Mouse (Mus musculus): ENCODE data around the gene Meox1. TPM values are rescaled to one million over a fixed set of nuclear protein-coding genes. Genes with fewer than 3 reads are reported as not detected.

The Meox1 gene
- total RNA-seq, 2 experiments from 2014 or later = 7.1 to 7.8 TPM

DNA sequence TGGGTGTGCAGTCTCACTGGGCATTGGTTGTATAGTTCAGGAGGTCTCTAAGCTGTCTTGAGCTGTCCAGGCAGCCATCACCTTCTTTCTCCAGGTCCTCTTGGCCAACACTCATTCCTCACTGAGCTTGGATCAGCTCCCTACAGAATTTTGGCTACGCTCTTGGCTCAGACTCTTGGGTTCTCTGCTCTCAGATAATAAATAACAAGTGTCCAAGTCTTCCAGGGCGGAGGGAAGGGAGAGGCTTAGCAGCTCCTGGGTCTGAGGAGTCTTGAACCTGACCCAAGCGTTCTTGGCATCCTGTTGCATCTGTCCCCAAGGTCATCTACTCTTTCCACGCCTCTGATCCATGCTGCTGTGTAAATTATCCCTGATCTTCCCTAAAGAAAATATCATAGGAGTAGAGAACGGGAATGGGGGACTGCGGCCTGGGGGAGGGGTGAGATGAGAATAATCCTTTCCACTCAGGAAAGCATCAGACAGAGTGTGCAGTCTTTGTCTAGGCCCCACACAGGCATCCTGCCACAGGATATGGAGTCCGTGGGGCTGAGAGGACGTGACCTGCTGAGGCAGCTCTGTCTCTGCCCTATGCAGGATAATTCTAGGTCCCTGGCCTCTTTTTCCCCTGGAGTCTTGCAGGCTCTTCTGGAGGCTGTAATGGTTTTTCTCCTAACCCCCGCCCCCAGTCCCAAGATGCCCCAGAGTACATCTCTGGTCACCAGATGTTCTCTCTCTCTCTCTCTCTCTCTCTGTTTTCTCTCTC lies 38.0 kb downstream of the Meox1 start:
- DNase-seq (ENCODE audit: low spot score in 2 of 2) = no peak

DNA sequence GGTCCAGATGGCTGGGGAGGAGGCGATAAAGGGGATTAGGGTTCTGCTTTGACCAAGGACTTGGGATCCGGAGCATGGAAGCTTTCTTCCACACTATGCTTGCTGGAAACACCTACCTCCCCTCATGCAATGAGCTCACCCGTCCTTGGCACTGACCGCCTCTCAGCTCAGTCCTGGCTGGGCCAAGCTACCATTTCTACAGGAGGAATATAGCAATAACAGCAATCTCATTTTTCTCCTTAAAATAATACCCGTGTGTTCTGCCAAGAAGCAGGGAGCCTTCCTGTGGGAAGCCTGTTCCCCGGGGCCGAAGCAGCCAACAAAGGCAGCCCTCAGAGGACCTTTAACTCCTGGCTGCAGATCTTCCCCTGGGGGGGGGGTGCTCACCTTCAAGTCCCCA lies 43.1 kb downstream of the Meox1 start:
- DNase-seq (ENCODE audit: low spot score in 2 of 2) = no peak

GRCm38 (mm10) chr11:101849286-101849685 lies 44.9 kb downstream of the Meox1 start:
- DNase-seq (ENCODE audit: low spot score in 2 of 2) = no peak

DNA sequence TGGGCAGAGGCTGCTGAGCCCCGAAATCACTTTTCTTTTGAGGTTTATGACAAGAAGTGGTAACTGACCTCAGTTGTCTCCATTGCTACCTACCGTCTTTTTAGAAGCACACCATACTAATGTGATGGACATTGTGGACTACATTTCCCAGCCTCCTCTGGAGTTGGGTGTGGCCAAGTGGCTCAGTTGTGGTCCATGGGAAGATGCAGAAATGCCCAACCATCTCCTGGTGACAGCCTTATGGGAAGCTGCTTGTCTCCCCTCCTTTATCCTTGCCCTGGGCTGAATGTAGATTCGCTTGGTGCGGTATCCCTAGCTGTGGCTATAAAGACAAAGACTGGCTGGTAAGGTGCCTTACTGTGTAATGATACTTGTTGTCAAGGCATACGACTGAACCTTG lies 46.7 kb downstream of the Meox1 start:
- DNase-seq (ENCODE audit: low spot score in 2 of 2) = no peak

GRCm38 (mm10) chr11:101842773-101843163 lies 51.4 kb downstream of the Meox1 start:
- no peak for DNase-seq (ENCODE audit: low spot score in 2 of 2)

- DNase-seq (ENCODE audit: low spot score in 2 of 2) = no peak
Measured at GRCm38 (mm10) chr11:101841998-101842772, 52.0 kb downstream of the Meox1 start.

DNA sequence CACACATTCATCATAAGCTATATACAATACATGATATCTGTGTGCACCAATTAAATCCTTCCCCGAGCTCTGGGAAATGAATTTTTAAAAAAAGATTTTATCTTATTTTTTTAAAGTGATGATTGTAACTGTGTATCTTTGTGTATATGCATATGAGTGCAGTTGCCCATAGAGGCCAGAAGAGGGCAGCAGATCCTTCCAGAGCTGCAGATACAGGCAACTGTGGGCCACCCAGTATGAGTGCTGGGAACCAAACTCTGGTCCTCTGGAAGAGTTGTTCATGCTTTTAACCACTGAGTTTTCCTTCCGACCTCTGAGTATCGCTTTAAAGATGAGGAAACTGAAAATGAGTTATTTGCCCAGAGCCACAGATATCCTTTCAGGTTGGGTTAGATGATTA lies 53.8 kb downstream of the Meox1 start:
- DNase-seq (ENCODE audit: low spot score in 2 of 2) = no peak

DNA sequence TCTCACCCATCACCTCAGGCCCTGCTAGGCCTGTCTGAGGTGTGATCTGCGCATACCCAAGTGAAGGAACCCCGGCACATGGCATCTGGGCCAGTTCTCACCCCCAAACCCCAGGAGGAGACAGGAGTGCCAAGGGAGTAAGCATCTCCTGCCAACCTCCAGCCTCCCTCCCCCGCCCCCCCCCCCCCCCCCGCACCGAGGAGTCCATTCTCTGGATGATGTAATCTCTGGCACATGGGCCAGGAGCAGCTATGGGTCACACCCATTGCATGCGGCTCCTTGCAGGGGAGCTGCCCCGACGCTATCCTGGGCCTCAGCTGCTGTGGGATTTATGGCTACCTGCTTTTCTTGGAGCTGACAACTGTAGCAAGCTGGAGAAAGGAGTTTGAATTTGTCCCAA lies 54.7 kb downstream of the Meox1 start:
- no peak for DNase-seq (ENCODE audit: low spot score in 2 of 2)

GRCm38 (mm10) chr11:101832001-101832400 lies 62.2 kb downstream of the Meox1 start:
- DNase-seq (ENCODE audit: low spot score in 2 of 2) = no peak

DNA sequence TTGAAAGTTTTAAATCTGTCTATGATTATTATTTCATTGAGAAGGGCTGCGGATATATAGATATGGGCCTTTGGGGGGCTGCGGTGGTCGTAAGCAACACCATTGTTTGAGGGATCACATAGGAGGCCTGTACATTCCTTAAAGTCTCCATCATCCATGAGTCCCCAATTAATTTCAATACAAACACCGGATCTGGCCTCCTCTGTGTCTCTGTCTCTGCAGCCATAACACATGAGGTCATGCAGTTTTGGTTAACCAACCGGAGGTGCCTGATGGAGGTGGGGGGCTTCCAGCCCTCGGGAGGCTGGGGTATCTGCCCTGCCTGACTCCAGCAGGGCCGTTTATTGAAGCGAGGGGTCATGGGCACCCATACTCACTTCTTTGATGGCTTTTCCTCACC lies 63.6 kb downstream of the Meox1 start:
- DNase-seq (ENCODE audit: low spot score in 2 of 2) = no peak

DNA sequence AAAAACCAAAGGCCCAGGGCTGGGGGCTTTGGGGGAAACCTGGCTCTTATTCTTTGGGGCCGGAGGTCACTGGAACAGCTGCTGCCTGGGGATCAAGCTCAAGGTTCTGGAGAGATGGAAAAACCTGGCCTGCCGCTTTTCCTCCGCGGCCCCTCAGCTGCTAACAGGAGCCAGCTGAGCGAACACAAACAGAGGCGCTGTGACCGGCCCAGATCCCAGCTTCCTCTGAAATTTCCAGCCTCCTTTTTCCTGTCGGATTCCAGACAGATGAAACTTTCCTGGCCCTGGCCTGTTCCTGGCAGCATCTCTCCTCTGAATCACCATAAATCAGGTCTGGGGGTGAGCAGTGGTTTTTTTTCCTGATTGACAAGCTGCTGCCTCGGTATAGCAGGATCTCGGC lies 64.1 kb downstream of the Meox1 start:
- DNase-seq (ENCODE audit: low spot score in 2 of 2) = no peak

GRCm38 (mm10) chr11:101828718-101829117 lies 65.5 kb downstream of the Meox1 start:
- DNase-seq (ENCODE audit: low spot score in 2 of 2) = no peak

Other genes starting within 250 kb of the Meox1 start
- 10 to 100 TPM in 1 of 2 experiments, 1 to 10 TPM in 1; 9.9 to 10.4 TPM for gene Arl4d, start 228.8 kb downstream of the Meox1 start, total RNA-seq (2021)
- gene Dhx8, start 161.5 kb downstream of the Meox1 start, total RNA-seq (2021) = 10 to 100 TPM; 29.1 to 32.7 TPM
- 1 to 10 TPM; 6.5 to 9.9 TPM for gene Etv4, start 109.0 kb downstream of the Meox1 start, total RNA-seq (2021)
- gene Sost, start 72.6 kb upstream of the Meox1 start, total RNA-seq (2021) = under 1 TPM; 0.20 to 0.25 TPM
- not detected for gene Cfap97d1, start 89.9 kb upstream of the Meox1 start, total RNA-seq (2021)
- gene Dusp3, start 92.6 kb upstream of the Meox1 start, total RNA-seq (2021) = 10 to 100 TPM; 62.2 to 71.6 TPM
- gene Mpp3, start 134.1 kb upstream of the Meox1 start, total RNA-seq (2021) = 10 to 100 TPM; 19.2 to 24.4 TPM
- 10 to 100 TPM; 10.7 to 15.6 TPM for gene Cd300lg, start 147.1 kb upstream of the Meox1 start, total RNA-seq (2021)
- 10 to 100 TPM in 1 of 2 experiments, 1 to 10 TPM in 1; 8.8 to 11.5 TPM for gene Mpp2, start 194.1 kb upstream of the Meox1 start, total RNA-seq (2021)
- gene Ppy, start 206.9 kb upstream of the Meox1 start, total RNA-seq (2021) = 1 to 10 TPM in 1 of 2 experiments, not detected in 1; 7.4 TPM
- gene Pyy, start 213.5 kb upstream of the Meox1 start, total RNA-seq (2021) = 10 to 100 TPM in 1 of 2 experiments, not detected in 1; 25.9 TPM